Mouse (Mus musculus) layer of hippocampus, adult 9-10 months (tissue): Measurements from ENCODE around the gene Mertk.
A peak's percentile ranks its signal among the peaks of the same experiment; 100 is the strongest.
"Not testable (repeated sequence)": the region's sequence is repeated elsewhere in the genome, so short reads cannot be mapped to it uniquely, and the experiment has no call there.

Experiments used
- DNase-seq: peaks from one replicate; pipeline ENCODE4 v3.0.0; 2022; ENCODE audit warnings: low spot score

Mertk gene

DNA sequence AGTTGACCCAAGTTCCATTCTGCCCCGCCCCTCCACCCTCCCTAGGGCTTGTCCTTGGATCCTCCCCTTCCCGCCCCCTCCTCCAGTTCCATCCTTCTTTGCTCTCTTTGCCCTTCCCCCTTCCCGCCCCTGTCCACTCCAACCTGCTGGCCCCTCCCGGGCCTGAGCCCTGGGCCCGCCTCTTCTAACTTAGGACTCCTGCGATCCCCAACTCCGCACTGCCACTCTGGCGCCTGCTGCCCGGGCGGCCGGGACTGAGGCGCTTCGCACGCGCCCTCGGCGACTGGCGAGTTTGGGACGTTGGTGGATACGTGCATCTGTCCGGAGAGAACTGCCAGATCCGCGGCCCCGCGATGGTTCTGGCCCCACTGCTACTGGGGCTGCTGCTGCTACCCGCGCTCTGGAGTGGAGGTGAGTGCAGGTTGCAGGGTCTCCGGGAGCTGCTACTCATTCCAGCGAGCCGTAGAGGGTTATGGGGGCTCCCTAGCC lies at the start of gene Mertk:
Gene Mertk (plus strand): TSS at position 264 of the 489 bp plus-strand sequence.
- peak; percentile 53 for DNase-seq

GRCm38 (mm10) chr2:128680661-128681060 lies 18.1 kb upstream of the Mertk start:
- DNase-seq, result no peak

GRCm38 (mm10) chr2:128686921-128687557 lies 11.7 kb upstream of the Mertk start, which contains the start of gene Anapc1:
Anapc1 (minus strand) TSS chr2:128687391.
- DNase-seq, result peak; percentile 61

- DNase-seq, result no peak
These were observed 11.1 kb upstream of the Mertk start for GRCm38 (mm10) chr2:128687558-128688120.

DNA sequence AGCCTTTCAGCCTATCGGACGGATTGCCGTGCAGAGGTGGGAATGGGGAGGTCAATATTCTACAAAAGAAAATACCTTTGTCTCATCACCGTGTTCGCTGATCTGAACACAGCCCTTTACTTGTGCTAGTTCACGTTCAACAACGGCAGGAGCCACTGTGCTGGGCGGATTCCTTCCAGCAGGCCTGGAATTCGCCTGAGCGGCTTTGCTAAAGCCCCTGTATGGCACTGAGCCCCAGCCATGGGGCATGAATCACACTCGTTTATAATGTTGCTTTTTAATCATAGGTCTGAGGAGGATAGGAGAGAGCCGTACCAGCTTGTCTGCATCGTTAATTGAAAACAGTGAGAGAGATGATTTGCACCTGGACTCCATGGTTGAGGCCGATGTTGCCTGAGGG lies 6.4 kb upstream of the Mertk start:
- no peak for DNase-seq

DNA sequence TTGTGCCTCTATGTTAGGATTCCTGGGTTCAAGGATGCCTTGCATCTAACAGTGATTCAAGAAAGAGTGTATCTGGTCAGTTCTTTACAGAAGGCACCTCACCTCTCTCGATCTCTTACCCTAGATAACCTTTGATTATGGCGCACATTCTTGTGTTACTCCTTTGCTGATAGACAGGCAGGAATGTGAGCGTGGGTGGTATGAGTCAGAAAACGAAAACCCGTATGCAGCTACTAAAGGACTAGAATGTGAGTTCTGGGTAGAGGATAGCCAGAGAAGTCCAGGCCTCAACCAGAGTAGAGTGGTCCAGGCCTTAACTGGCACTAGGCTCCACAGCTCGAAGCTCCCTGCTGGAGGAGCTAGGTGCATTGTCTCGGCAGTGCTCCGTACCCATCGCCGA lies 6.0 kb upstream of the Mertk start:
- no peak for DNase-seq

DNA sequence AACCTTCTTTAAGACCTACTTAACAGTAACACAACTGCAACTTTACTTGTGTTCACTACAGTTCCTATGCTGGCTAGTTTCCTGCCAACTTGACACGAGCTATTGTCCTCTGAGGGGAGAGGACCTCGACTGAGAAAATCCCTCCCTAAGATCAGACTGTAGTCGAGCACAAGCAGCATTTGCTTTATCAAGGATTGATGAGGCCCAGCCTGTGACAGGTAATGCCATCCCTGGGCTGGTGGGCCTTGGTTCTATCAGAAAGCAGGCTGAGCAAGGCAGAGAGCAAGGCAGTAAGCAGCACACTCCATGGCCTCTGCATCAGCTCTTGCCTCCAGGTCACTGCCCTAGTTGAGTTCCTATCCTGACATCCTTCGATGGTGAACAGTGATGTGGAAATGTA lies 5.5 kb upstream of the Mertk start:
- DNase-seq, result no peak

- not testable (repeated sequence) for DNase-seq
These were observed 4.9 kb upstream of the Mertk start for GRCm38 (mm10) chr2:128693828-128694227.

DNA sequence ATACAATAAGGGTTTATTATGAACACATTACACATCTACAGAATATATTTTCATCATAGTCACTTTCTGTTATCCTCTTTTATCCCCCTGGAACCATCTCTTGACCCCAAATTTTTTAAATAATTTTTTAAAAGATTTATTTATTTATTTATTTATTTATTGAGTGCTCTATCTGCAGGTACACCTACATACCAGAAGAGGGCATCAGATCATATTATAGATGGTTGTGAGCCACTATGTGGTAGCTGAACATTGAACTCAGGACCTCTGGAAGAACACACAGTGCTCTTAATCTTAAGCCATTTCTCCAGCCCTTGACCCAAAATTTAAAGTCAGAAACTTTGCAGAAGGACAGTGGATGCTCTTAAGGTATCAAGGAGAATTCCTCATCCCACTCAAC lies 4.2 kb upstream of the Mertk start:
- no peak for DNase-seq

GRCm38 (mm10) chr2:128696426-128696825 lies 2.3 kb upstream of the Mertk start:
- DNase-seq, result no peak

DNA sequence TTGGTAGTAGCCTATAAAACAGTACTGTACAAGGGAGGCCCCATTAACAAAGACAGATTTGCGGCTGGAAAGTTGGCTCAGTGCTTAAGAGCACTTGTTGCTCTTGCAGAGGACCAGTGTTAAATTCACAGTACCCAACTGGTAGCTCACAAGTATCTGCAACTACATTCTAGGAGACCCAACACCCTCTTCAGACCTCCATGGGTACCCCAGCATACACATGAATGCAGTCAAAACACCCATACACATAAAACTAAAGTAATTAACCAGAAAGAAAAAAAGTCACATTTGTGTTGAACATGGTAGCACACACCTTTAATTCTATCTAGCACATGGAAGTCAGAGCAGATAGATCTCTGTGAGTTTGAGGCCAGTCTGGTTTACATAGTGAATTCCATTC lies 1.7 kb upstream of the Mertk start:
- no peak for DNase-seq

DNA sequence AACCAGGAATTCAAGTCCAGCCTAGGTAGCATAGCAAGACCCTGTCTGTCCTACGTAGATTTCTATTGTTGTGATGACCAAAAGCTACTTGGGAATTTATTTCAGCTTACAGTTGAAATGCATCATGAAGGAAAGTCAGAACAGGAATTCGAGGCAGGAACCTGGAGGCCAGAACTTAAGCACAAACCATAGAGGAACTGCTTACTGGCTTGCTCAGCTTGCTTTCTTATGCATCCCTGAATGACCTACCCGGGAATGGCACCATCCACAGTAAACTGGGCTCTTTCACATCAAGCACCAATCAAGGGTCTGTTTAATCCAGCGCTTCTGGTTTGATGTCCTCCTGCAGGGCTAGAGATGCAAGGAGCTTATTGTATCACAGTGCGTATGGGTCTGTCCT lies 1.2 kb upstream of the Mertk start:
- DNase-seq, result no peak

- peak; percentile 42 for DNase-seq
These were observed 540 bp upstream of the Mertk start for GRCm38 (mm10) chr2:128698140-128698692.

GRCm38 (mm10) chr2:128699201-128699885 lies 587 bp downstream of the Mertk start:
- DNase-seq, result no peak

GRCm38 (mm10) chr2:128704474-128704873 lies 5.7 kb downstream of the Mertk start:
- no peak for DNase-seq

DNA sequence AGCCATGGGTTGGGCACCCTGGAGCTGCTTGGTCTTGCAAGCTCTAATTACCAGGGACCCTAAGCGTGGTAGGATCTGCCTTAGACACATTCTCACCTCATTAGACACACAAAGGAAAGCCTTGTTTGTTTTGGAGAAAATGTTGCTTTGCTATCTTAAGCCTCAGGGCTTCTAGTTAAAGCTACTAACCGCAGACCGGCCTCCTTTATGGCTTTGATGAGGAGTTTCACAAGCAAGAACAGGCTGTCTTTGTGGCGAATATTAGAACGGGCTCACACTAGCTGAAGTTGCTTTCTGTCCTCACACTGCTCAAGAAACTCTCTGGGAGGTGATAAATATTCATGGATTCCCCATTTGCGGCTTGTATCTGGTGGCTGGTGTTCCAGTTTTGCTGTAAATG lies 10.5 kb downstream of the Mertk start:
- no peak for DNase-seq

- DNase-seq, result no peak
These were observed 11.9 kb downstream of the Mertk start for GRCm38 (mm10) chr2:128710609-128711008.

GRCm38 (mm10) chr2:128712940-128713339 lies 14.2 kb downstream of the Mertk start:
- no peak for DNase-seq

- no peak for DNase-seq
These were observed 14.8 kb downstream of the Mertk start for GRCm38 (mm10) chr2:128713548-128714003.

DNA sequence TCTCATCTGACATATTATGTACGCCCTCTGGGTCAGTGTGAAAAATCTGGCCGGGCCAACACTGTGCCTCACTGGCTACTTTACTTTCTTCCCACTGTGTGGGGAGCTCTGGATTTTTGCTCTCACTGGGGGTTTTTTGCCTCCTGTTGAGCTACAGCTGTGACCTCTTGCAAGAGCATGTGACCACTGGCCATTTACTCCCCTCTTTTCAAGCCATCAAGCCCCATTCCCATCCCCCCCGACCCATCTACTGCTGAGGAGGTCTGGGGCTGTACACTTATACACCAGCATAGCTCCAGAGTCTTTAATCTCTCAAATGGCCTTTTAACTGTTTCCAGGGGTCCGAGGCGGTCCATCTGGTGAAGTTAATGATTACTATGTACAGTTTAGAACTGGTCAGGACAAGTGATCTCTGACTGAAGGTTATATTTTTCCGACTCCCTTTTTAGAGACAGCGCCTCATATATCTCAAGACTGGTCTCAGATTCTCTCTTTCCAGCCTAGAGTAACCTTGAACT lies 16.0 kb downstream of the Mertk start:
- DNase-seq, result no peak

DNA sequence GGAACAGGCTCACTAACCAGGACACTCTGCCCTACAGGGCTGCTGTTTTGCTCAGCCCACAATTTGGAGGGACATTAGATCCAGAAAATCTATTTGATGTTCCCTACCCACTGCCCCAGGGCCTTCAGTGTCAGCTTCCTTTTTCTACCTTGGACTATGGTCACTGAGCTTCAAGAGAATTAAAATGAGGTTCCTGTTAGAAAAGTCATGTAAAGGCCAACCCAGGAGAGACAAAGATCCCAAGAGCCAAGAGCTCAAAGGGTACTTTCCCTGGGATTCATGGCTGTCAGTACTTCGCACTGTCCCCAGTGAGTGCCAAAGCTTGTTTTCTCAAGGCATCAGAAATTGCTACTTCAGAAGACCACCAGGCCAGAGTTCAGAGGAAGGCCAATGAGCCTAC lies 17.2 kb downstream of the Mertk start:
- no peak for DNase-seq

DNA sequence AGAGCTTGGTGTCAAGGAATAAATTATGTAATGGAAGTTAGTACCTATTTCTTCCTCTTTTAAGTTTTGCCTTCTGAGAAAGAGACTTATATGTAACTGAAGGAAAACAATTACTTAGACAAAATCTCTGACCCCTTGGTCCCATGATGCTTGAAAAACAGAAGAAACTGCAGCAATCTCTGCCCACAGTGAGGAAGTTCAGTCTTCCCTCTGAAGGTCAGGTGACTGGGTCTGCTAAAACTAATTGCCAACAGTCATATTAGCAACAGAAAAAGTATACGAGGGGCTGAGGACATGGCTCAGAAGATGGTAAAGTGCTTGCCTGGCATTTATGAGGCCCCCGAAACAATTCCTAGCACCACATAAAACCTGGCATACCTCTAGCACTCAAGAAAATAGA lies 20.6 kb downstream of the Mertk start:
- no peak for DNase-seq
